Mouse (Mus musculus): Measurements from ENCODE around the gene Morn3. TPM values are rescaled to one million over a fixed set of nuclear protein-coding genes. Genes with fewer than 3 reads are reported as not detected.

Gene Morn3
- polyA plus RNA-seq, 1 experiment from 2014 or later, result 5.3 TPM

- ATAC-seq, result no peak
Measured at GRCm38 (mm10) chr5:123086501-123086900, 39.7 kb upstream of the Morn3 start.

DNA sequence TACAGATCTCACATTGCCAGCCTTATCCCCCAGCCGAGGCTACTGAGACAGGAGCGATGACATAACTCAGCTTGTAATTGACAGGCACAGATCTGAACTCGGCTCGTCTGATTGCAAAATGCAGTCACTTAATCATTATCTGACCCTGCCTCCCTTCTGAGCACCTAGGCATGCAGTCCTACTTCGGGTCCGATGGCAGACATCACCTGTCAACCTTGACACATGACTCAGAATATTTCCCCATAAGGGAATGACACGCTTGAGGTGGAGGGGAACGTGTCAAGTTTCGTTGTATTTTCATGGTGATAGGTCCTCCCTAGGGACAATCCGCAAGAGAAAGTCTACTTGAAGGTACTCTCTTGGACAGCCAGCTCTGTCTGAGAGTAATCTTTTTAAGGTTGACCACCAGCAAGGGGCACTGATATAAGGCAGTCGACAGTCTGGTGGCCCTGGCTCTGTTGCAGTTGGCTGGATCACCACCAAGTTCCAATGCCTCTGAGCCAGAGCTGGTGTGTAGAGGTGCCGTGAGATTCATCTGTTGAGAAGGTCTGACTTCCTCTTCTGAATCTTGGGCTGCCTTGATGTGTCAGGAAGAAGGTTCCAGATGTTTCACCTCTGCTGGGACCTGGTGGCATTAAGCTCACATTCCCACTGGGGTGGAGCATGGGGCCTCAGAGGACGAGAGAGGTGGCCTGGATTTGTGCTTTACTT is 36.7 kb upstream of the Morn3 start:
- Histone ChIP-seq H3K4me2 (replicated peaks; ENCODE audit: low read depth, low read length) (no peak overlapping the region), H3K9me3 (ENCODE audit: low read length) (no peaks in the 10 kb centered on the region), H3K9ac (replicated peaks; ENCODE audit: low read depth) (no peak overlapping the region), H3K4me3 (ENCODE audit: low read depth, low read length) (no peak overlapping the region), H3K27me3 (replicated peaks; ENCODE audit: insufficient read depth, low read length) (no peaks in the 10 kb centered on the region), H3K36me3 (ENCODE audit: insufficient read depth, low read length) (no peaks in the 10 kb centered on the region), H3K27ac (ENCODE audit: low read length) (no peak overlapping the region), H3K4me1 (ENCODE audit: insufficient read depth, low read depth, low read length) (no peaks in the 10 kb centered on the region)
- 65% methylated on average over 13 of the region's 13 CpGs for WGBS
- DNase-seq (ENCODE audit: low spot score), result no peak
- no peak for TF ChIP-seq EP300 (IDR thresholded peaks at IDR 0.05)
- TF ChIP-seq CTCF (IDR thresholded peaks at IDR 0.05), result no peak
- ATAC-seq, result no peak

More at GRCm38 (mm10) chr5:123086501-123086900, 39.7 kb upstream of the Morn3 start:
- WGBS, result 84% methylated on average over 2 of the region's 2 CpGs
- Histone ChIP-seq H3K27ac (ENCODE audit: low read length) (no peak overlapping the region), H3K9ac (replicated peaks; ENCODE audit: low read depth) (no peak overlapping the region), H3K27me3 (replicated peaks; ENCODE audit: insufficient read depth, low read length) (no peaks in the 10 kb centered on the region), H3K4me3 (ENCODE audit: low read depth, low read length) (no peak overlapping the region), H3K9me3 (ENCODE audit: low read length) (no peaks in the 10 kb centered on the region), H3K4me2 (replicated peaks; ENCODE audit: low read depth, low read length) (no peak overlapping the region), H3K36me3 (ENCODE audit: insufficient read depth, low read length) (no peaks in the 10 kb centered on the region), H3K4me1 (ENCODE audit: insufficient read depth, low read depth, low read length) (no peaks in the 10 kb centered on the region)
- no peak for DNase-seq (ENCODE audit: low spot score)
- TF ChIP-seq EP300 (IDR thresholded peaks at IDR 0.05) (no peak), CTCF (IDR thresholded peaks at IDR 0.05) (no peak)

DNA sequence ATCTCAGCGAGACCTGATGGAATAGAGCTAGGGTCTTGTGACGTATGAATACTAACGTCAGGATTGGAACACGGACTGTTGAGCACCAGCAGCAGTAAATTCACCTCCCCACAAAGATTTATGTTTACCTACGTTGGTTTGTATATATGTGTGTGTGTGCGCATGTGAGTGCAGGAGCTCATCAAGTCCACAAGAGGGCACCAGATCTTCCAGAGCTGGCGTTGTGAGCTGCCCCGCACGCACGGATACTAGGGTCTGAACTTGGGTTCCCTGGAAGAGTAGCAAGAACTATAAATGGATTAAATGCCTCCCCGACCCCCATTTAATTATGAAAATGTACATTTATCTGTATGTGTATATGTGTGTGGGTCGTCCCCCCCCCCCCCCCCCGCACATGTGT is 33.7 kb upstream of the Morn3 start:
- DNase-seq (ENCODE audit: low spot score) (no peak), ATAC-seq (no peak)
- H3K36me3 ChIP-seq (ENCODE audit: insufficient read depth, low read length), result no peaks in the 10 kb centered on the region
- H3K4me1 ChIP-seq (ENCODE audit: insufficient read depth, low read depth, low read length), result peaks cover 6% of the 10 kb centered on the region; the same call in 1 of the 2 replicates
- TF ChIP-seq EP300 (IDR thresholded peaks at IDR 0.05) (no peak), CTCF (IDR thresholded peaks at IDR 0.05) (peak; percentile 32; the same call in 1 of the 2 replicates)
- H3K27ac ChIP-seq (ENCODE audit: low read length), result no peak overlapping the region
- no peaks in the 10 kb centered on the region for H3K9me3 ChIP-seq (ENCODE audit: low read length)
- 97% methylated on average over 11 of the region's 13 CpGs for WGBS
- no peak overlapping the region for H3K4me2 ChIP-seq (replicated peaks; ENCODE audit: low read depth, low read length)
- H3K9ac ChIP-seq (replicated peaks; ENCODE audit: low read depth), result no peak overlapping the region
- H3K27me3 ChIP-seq (replicated peaks; ENCODE audit: insufficient read depth, low read length), result no peaks in the 10 kb centered on the region
- no peak overlapping the region for H3K4me3 ChIP-seq (ENCODE audit: low read depth, low read length)

- Histone ChIP-seq H3K27ac (ENCODE audit: low read length) (peak overlapping the region; percentile 39; the same call in 1 of the 2 replicates), H3K36me3 (ENCODE audit: insufficient read depth, low read length) (no peaks in the 10 kb centered on the region), H3K4me1 (ENCODE audit: insufficient read depth, low read depth, low read length) (peaks cover 8% of the 10 kb centered on the region; the same call in 1 of the 2 replicates), H3K9me3 (ENCODE audit: low read length) (no peaks in the 10 kb centered on the region), H3K4me2 (replicated peaks; ENCODE audit: low read depth, low read length) (no peak overlapping the region), H3K9ac (replicated peaks; ENCODE audit: low read depth) (no peak overlapping the region), H3K4me3 (ENCODE audit: low read depth, low read length) (no peak overlapping the region), H3K27me3 (replicated peaks; ENCODE audit: insufficient read depth, low read length) (no peaks in the 10 kb centered on the region)
- TF ChIP-seq CTCF (IDR thresholded peaks at IDR 0.05), result no peak
- TF ChIP-seq EP300 (IDR thresholded peaks at IDR 0.05), result no peak
- DNase-seq (ENCODE audit: low spot score) (peak; percentile 50), ATAC-seq (no peak)
- 50% methylated on average over 8 of the region's 8 CpGs for WGBS
Measured at GRCm38 (mm10) chr5:123080041-123080440, 33.2 kb upstream of the Morn3 start.

- Histone ChIP-seq H3K27me3 (replicated peaks; ENCODE audit: insufficient read depth, low read length) (no peaks in the 10 kb centered on the region), H3K27ac (ENCODE audit: low read length) (peak overlapping the region; percentile 39; the same call in 1 of the 2 replicates), H3K4me2 (replicated peaks; ENCODE audit: low read depth, low read length) (no peak overlapping the region), H3K9me3 (ENCODE audit: low read length) (no peaks in the 10 kb centered on the region), H3K4me3 (ENCODE audit: low read depth, low read length) (no peak overlapping the region), H3K4me1 (ENCODE audit: insufficient read depth, low read depth, low read length) (peaks cover 8% of the 10 kb centered on the region; the same call in 1 of the 2 replicates), H3K9ac (replicated peaks; ENCODE audit: low read depth) (no peak overlapping the region), H3K36me3 (ENCODE audit: insufficient read depth, low read length) (no peaks in the 10 kb centered on the region)
- ATAC-seq (no peak), DNase-seq (ENCODE audit: low spot score) (no peak)
- no peak for TF ChIP-seq EP300 (IDR thresholded peaks at IDR 0.05)
- TF ChIP-seq CTCF (IDR thresholded peaks at IDR 0.05), result no peak
- WGBS, result 62% methylated on average over 1 of the region's 1 CpGs
Measured at GRCm38 (mm10) chr5:123079568-123079967, 32.8 kb upstream of the Morn3 start.

DNA sequence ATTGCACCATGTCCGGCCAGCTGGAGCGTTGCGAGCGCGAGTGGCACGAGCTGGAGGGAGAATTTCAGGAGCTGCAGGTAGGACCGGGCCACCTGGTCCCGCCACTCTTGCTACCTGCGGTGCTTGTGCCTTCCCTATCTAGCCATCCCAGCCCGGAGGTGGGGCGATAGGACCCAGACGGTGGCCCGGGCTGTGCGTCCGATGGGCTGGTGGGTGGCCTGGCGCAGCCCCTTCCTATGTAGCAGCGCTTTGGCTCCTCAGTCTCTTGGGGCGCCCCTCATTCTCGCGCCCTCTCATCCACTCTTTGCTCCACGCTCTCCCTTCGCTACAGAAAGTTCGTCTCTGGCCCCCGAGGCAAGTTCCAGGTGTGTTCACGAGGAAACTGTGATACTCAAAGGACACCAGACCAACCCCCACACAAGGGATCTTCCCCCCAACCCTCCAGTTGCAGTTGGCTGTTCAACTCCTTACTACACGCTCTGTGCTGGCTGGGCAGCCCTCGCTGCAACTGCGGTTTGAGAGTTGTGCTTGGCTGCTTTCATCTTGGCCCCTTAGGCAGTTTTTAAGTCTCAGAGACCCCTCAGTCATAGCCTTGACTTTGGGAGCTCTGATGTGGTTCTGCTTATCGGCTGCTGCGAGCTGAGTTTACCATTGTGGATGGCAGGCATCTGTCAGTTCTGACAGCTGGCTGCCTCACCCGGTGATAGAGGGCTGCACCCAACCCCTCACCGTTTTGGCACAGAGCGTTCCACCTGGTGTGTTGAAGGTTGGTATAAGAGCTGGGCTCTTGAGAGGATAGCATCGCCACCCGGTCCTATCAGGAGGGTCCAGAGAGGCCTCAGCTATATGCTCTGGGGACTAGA is 29.8 kb upstream of the Morn3 start:
- ATAC-seq, result peak; percentile 73
- peak overlapping the region; percentile 100 for H3K4me2 ChIP-seq (replicated peaks; ENCODE audit: low read depth, low read length)
- peak; percentile 36 for DNase-seq (ENCODE audit: low spot score)
- peaks cover 8% of the 10 kb centered on the region; the same call in 1 of the 2 replicates for H3K4me1 ChIP-seq (ENCODE audit: insufficient read depth, low read depth, low read length)
- H3K4me3 ChIP-seq (ENCODE audit: low read depth, low read length), result peak overlapping the region; percentile 69
- peak overlapping the region; percentile 76 for H3K9ac ChIP-seq (replicated peaks; ENCODE audit: low read depth)
- H3K27ac ChIP-seq (ENCODE audit: low read length), result peak overlapping the region; percentile 69
- no peaks in the 10 kb centered on the region for H3K9me3 ChIP-seq (ENCODE audit: low read length)
- H3K36me3 ChIP-seq (ENCODE audit: insufficient read depth, low read length), result no peaks in the 10 kb centered on the region
- no peaks in the 10 kb centered on the region for H3K27me3 ChIP-seq (replicated peaks; ENCODE audit: insufficient read depth, low read length)
- WGBS, result 2% methylated on average over 33 of the region's 35 CpGs
- TF ChIP-seq CTCF (IDR thresholded peaks at IDR 0.05) (no peak), EP300 (IDR thresholded peaks at IDR 0.05) (no peak)

Measured in lung, postnatal 0 days (tissue).